Mouse (Mus musculus): ENCODE data around the gene Coro2a.

Gene Coro2a

DNA sequence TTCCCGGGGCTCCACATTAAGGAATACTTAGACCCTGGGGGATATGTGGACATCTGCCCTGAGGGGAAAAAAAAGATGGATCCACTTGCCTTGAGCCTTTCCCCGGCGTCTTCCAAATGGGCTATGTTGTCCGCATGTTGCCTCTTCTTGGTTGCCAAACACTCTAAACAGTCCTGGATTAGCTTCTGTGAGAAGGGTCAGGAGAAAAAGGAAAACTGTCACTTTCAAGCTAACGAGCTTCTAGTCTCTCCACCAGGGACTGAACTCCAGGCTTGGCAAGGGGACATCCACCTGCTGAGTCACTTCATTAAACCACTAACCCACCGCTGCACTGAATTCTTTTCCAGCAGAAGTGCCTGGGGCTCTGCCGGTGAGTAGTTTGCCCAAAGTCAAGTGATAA is 69.1 kb downstream of the Coro2a start:
- in situ Hi-C loops (cut with MboI, MseI) = loop anchor here in 1 of 2 experiments (10.0 kb wide), 1 partner anchor 62 kb away; no protein-coding TSS in a partner anchor

DNA sequence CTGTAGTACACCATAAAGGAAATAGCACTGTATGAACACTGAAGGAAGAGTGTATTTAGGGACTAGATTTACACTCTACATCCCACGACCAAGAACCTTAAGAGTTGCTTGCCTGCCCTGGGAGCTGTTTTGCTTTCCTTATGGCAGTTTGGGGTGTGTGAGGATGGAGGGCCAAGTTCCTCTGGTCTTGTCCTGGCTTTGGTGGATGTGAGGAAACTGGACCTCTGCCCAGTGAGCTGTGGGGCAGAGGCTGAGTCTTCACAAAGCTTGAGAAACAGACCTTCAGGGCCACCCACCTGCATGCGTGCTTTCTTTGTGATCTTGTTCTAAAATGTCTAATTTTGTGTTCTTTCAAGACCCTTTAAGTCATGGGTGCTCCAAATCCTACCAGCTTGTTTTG is 69.5 kb downstream of the Coro2a start:
- in situ Hi-C loops (cut with MboI, MseI) = loop anchor here in 1 of 2 experiments (10.0 kb wide), 1 partner anchor 62 kb away; no protein-coding TSS in a partner anchor

DNA sequence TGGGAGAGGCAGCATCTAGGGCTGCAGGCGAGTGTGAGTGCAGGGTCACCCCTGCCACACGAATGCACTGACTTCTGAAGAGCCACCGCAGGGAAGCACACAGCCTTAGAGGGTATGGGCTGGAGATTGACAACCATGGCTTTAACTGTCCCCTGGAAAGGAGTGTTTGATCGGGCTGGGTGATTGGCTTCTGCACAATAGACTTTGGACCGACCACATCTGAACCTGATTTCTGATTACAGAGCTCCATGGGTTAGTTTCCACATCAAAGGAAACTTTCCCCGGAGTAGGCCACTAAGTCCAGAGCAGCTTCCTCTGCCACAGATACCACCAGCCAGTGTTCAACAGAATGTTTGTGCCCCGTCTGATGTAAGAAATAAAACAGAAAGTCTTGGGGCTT is 72.3 kb downstream of the Coro2a start:
- in situ Hi-C loops (cut with MboI, MseI) = loop anchor here in 1 of 2 experiments (10.0 kb wide), 1 partner anchor 65 kb away; no protein-coding TSS in a partner anchor

DNA sequence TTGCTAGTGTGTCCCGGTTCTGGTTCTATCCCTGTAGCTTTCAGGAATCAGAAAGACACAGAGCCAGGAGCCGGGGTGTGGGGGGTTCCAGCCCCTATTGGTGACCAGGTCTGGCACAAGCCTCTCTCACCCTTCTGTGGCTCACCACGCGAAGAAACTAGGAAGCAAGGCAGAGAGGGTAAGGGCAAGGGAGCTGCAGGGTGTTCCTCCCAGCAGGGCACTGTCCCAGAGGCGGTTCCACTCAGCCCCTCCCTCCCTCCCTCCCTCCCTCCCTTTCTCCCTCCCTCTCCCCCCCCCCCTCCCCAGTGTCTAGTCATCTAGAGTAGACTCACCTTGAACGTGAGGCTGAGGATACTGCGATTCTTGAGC is 74.5 kb downstream of the Coro2a start:
- in situ Hi-C loops (cut with MboI, MseI) = no loop called here

DNA sequence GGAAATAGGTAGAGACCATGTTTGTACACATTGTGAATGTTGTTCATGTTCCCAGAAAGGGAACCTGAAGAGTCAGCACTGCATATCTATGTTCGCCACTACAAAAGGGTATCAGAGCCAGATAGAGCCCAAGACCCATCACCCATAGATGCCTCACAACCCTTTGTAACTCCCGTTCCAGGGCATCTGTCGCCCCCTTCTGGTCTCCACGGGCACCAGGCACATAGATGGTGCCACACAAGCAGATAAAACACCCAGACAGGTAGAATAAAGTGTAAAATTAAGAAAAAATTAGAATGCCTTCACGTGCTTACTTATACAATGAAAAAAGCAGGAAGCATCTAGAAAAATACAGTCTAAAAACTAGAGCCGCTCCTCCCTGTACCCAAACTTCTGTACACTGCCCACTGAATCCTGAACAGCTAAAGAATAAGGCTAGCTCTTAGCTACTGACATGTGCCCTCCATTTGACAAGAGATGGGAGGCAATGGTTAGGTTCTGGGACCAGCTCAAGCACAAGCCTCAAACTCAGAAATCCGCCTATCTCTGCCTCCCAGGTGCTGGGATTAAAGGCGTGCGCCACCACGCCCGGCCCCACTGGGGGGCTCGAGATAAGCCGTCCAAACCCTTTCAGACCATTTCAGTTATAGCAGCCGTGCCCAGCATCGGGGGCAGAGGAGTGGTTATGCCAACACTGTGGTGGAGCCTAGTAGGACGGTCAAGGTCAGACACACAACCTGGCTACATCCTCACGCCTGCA is 75.0 kb downstream of the Coro2a start:
- in situ Hi-C loops (cut with MboI, MseI) = no loop called here

DNA sequence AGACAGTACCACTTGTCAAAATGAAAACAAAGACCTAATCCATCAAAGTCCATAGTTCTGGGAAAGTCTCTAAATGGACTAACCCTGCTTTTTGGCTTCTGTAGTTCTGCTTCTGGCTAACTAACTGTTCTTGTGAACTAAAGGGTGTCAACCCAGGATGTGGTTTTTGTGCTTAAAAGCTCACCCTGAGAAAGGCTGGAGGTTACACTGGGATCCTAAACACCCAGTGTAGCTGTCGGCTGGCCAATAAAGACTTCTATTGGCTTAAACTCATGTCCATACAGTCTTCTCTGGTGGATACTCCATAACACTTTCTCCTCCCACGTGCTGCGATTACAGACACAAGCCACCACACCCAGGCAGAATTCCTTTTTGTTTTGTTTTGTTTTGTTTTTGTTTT is 75.8 kb downstream of the Coro2a start:
- in situ Hi-C loops (cut with MboI, MseI) = no loop called here

DNA sequence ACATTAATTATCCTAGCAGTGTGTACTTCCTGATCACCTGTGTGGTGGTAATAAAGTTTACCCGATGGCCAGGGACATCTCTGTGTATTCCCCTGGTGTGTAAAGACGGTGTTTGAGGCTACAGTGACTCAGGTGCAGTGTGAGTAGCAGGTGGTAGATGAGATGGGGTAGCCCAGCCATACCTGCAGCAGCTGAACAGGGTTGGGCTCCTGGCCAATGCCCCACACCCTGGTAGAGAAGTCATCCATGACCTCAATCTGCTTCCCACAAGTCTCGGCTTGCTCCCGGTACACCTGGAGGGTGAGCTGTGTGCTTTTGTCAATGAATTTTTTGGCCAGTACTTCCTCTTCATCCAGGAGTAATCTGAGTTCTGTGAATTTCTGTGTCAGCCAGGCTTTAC is 78.7 kb downstream of the Coro2a start:
- in situ Hi-C loops (cut with MboI, MseI) = no loop called here

DNA sequence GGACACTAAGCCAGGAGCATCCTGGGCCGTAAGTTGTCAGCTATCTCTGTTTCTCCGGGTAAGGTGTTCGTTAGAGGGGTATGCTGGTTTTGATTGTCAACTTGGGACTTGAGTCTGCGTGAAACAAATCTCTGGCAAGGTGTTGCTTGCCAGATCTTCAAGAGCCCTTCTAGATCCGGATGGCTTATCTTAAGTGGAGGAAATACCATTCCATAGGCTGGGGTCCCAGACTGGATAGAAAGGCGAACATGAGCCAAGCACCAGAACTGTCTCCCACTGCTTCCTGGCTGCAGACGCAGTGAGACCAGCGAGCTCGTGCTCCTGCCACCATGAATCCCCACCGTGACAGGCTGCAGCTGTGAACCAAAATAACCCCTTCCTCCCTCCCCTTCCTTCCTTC is 80.5 kb downstream of the Coro2a start:
- in situ Hi-C loops (cut with MboI, MseI) = no loop called here

DNA sequence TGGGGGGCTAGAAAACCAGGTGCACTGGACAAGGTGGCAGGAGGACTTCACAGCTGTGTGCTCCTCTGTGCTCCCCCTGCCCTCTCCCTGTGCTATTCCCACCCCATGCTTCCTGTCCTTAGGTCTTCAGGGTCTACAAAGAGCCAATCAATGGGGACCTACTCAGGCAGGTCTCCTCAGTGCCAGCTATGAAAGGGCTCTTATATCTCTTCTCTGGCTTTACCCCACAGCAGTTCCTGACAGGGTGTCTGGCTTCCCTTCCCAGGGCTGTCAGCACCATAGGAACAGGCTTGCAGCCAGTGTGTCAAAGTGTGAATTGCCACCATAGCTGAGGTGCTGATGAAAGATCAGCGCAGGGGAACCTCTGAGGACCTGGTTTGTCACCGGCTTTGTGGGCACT is 81.5 kb downstream of the Coro2a start:
- in situ Hi-C loops (cut with MboI, MseI) = no loop called here

DNA sequence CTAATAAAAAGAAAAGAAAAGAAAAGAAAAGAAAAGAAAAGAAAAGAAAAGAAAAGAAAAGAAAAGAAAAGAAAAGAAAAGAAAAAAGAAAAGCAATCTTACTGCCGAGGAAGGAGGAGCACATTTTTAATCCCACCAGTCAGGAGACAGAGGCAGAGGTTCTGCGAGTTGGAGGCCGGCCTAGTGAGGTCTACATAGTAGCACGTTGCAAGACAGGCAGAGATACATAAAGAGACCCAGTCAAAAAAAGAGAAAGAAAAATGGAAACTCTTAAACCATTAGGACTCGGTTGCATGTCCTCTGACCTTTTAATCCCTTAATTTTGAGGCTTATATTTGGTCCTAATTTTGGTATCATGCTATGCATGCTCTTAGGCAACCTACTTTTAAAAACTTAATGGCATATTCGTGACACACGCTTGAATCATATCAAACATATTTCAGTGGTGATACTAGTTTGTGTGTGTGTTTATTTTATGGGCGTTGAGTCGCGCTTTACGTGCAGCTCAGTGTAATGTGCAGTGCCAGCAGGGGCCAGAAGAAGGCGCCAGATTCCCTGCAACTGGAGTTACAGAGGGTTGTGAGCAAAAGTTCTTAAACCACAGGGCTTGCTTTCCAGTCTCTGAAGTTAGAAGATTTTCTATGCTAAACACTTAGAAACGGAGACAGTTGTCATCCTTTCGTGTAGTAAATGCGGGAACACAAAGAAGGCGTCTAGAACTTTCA is 94.1 kb downstream of the Coro2a start:
- in situ Hi-C loops (cut with MboI, MseI) = no loop called here

DNA sequence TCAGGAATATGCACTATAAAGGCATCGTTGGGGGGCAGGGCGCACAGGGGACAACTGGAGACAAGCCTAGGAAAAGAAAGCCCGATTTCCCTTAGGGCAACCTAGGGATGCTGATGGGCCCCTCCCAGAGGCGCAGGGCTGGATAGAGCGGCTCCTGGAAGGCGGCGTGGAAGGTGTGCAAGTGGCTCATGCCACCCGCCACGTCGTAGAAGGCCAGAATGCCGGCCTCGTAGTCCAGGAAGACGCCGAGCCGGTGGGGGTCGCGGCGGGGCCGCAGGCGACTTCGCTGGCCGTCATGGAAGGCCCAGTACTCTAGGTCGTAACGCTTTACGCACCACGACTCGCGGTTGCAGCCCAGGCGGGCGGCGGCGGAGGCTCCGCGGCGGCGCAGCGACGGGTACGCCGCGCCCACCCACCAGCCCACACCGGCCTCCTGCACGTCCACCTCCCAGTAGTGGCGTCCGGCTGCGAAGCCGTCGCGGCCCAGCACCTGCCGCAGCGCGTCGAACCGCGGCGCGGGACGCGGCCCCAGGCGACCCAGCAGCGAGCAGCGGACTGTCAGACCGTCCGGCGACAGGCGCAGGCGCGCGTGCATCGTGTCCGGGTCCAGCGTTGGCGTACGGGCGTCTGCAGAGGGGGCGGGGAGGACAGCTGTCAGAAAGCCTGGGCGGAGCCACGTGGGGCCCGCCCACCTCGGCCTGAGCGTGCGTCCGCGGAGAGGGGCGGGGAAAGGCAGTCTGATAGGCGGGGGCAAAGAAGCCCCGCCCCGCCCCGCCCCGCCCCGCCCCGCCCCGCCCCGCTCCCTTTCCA is 95.0 kb downstream of the Coro2a start:
- in situ Hi-C loops (cut with MboI, MseI) = no loop called here

DNA sequence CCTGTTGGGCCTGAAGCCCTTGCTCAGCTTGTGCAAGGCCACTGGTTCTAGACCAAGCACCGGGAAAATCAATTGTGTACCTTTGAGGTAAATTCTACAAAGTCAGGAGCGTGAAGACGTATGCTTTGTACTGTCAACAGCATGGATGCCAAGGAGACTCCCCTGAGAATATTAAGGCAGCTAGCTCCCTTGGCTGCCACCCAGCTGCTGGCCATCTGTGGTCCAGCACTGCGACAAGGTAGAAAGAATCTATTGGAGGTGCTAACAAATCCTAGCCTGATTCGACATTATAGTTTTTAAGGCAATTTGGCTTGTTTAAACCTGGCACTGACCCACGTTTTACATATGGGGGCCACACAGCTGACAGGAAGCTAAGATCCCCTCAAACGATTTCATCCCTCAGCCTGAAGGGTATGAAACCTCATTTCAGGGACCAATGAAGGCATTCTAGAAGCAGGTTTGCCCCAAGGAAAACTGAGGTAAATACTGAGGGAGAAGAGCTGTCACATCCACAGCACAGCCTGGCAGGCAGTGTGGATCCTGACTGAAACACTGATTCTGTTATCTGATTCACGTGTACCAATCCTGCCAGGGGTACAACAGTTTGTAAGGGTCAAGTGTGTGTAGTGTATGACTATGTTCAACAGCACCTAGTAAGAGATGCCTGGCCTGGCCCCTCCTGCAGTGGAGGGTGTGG is 96.5 kb downstream of the Coro2a start:
- in situ Hi-C loops (cut with MboI, MseI) = no loop called here

DNA sequence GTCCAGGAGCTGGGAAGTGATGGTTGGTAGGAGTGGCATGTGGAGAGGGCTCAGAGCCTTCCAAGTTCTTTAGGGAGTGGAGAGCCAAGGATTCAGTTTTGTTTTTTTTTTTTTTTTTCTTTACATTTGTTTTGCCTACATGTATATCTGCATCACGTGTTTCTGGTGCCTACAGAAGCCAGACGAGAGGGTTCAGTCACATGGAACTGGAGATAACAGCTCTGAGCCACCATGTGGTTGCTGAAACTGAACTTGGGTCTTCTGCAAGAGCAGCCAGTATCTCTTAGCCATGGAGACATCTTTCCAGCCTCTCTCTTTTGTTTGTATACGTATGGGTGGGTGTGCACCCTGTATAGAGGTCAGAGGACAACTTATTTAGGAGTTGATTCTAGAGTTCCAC is 98.1 kb downstream of the Coro2a start:
- in situ Hi-C loops (cut with MboI, MseI) = no loop called here

DNA sequence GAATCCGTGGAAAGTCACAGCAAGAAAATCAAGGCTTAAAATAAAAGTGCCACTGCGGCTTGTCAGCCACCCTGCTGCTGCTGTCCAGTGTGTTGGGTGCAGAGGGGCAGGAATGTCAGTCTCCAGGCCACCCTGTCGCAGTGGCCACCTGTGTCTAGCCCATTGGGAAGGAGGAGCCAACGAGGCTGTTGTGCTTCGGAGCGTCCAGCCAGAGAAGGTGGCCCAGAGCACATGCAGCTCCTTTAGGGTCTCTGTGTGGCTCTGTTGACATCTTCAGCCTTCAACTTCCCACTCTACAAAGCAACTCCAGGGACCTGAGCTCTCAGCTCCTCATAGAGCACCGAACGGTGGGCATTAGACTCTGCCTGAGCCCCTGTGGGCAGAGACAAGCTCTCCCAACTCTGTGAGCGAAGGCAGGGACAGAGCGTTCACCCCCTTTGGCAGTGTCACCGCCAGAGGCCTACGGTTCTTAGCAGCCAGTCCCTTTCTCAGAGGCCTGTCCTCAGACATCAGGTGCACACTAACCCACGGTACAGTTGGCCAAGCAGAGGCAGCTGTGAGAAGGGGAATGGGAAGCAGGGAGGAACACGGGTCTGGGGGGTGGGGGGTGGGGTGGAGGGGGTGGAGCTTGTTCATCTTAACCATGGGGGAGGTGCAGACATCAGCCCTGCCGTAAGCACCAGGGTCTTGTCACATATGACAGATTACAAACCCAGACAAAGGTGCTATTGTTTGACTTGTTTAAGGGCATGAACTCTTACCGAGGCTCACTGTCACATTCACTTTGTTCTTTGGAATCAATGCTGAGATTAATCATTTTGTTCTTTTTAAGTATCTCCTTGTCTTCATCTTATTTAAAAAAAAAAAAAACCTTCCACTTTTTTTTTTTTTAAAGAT is 99.1 kb downstream of the Coro2a start:
- in situ Hi-C loops (cut with MboI, MseI) = no loop called here

DNA sequence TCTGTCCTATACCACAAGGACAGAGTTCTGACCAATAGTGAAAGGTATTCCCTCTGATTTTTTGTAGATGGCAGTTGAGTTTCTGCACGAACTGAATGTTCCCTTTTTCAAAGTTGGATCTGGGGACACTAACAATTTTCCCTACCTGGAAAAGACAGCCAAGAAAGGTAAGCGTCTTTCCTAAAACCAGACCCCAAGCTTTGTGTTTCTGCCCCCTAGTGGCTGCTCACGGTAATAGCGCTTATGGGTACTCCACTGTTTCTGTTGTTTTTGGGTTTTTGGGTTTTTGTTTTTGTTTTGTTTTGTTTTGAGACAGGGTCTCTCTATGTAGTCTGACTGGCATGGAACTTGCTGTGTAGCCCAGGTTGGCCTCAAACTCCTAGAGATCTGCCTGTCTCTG is 103.0 kb downstream of the Coro2a start:
- in situ Hi-C loops (cut with MboI, MseI) = loop anchor here in 1 of 2 experiments (10.0 kb wide), 1 partner anchor 304 kb away; the partner anchor contains the start of gene Xpa

DNA sequence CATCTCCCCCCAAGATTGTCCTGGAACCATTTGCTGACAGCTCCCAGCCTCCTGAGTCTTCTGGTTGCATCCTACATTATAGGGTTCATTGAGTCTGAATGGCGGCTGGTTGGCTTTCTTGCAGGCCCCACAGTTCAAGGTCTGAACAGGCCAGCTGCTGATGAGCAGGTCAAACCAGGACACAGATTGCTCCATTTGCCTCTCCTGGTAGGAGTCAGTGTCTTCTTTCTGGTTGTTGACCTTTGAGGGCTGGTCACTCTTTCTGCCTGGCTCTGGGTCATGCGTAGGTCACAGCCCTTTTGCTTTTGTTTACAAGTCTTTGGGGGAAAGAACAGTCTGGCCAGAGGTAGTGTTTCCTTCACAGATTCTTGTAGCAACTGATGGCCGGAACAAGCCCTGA is 103.5 kb downstream of the Coro2a start:
- in situ Hi-C loops (cut with MboI, MseI) = loop anchor here in 1 of 2 experiments (10.0 kb wide), 1 partner anchor 304 kb away; the partner anchor contains the start of gene Xpa

DNA sequence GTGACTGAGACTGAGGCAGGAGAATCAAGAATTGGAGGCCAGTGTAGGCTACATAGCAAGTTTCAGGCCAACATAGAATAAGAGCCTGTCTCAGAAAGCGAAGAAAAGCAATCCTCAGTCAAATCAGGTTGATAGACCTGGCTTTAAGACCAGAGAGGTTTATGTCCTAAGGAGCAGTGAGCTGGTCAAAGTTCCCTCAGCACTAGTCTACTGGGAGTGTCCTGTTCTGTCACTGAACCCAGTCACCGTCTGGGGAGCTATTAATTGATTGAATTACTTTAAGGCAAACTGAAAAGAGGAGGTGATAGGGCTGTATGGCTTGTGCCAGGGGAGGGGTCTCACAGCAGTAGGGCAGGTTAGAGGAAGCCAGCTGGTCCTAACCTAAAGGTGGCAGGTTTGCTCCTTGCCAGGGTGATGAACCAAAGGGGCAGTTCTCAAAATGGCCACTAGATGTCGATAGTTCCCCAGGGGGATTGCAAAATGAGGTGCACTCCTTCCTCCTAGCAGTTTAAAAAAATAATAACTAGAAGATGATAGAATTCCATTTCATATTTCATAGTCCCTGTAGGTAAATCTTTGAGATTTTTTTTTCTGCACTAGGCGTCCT is 104.6 kb downstream of the Coro2a start:
- in situ Hi-C loops (cut with MboI, MseI) = loop anchor here in 1 of 2 experiments (10.0 kb wide), 1 partner anchor 303 kb away; the partner anchor contains the start of gene Xpa

DNA sequence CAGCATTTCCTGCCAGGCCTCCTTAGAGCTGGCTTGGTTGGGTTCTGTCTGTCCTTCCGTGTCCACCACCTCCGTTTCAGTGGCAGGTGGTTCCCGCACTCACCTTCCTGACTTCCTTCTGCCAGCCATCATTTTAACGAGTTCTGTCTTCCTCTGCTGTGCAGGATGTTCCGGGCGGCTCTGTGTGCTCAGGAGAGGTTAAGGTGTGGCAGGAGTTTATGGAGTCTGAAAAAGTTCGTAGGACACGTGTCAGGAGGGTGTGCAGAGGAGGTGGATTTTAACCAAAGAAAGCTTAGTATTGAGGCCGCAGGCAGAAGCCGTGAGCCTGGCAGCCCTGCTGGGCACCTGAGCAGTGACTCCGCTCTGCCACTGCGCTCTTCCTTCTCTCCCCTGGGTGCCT is 106.5 kb downstream of the Coro2a start:
- in situ Hi-C loops (cut with MboI, MseI) = loop anchor here in 1 of 2 experiments (10.0 kb wide), 1 partner anchor 301 kb away; the partner anchor contains the start of gene Xpa

DNA sequence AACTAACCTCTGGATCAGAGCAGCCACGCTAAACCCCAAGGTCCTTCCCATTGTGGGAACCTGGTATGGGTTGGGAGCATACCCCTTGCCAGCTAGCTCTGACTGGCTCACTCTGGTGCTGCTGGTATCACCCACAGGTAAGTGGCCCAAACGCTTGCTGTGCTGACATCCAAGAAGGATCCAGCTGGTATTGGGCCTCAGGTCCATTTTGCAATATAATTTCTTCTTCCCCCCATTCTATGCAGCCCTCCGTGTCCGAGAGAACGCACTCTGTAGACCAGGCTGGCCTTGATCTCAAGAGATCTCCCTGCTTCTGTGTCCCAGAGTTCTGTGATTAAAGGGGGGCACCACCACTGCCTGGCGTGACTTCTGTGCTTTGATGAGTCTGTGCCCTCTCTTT is 108.9 kb downstream of the Coro2a start:
- in situ Hi-C loops (cut with MboI, MseI) = loop anchor here in 1 of 2 experiments (10.0 kb wide), 1 partner anchor 298 kb away; the partner anchor contains the start of gene Xpa

Measured in T-helper 17 cell (primary cell).